20 mouse cellular contexts compared by ENCODE assay signal in the genomic region with DNA sequence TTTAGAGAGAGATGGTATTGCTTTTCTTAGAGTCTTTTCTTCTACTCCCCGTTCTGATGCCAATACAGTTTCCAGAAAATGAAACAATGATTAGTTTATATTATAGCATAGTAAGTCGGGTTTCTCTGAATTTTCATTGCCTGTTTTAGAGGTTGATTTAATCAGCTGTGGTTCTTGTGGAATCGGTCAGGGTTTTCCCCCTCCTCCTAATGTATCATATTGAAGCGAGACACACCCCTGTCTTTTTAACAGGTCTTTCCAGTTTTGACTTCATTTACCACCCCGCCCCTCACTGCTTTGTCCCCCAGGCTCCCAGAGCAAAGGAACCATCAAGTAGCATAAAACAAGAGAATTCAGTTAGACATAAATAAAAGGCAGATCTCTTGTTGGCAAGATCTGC.
A peak's percentile ranks its signal among the peaks of the same experiment; 100 is the strongest.
DNase-seq lines count a peak whose midpoint lies in the region; ATAC-seq and TF ChIP-seq lines count a peak whose summit lies in the region.
"Had no signal": no experiment of that assay in that cellular context is flagged by ENCODE, and none has a peak within 500 bp of the region (broad histone marks: within the 10 kb centered on the region; RNA-seq: fewer than 3 reads in every experiment).

No protein-coding gene starts in this region.

- no peaks in the 10 kb centered on the region for H3K36me3 ChIP-seq in lung, embryonic 16.5 days (ENCODE audit: control insufficient read depth, insufficient read depth, low read length)
- no peaks in the 10 kb centered on the region for H3K36me3 ChIP-seq in intestine, postnatal 0 days (ENCODE audit: control insufficient read depth, insufficient read depth)
- H3K36me3 ChIP-seq: G1E; heart, embryonic 13.5 days; liver, embryonic 12.5 days; midbrain, embryonic 10.5 days had no signal

- H3K4me3 ChIP-seq in lung, embryonic 16.5 days (ENCODE audit: low read length) = no peak overlapping the region
- H3K4me3 ChIP-seq in intestine, postnatal 0 days (ENCODE audit: low read depth, low read length) = no peak overlapping the region
- H3K4me3 ChIP-seq: gastrocnemius, adult 2 months; heart, embryonic 13.5 days; liver, embryonic 12.5 days; midbrain, embryonic 10.5 days had no signal

- H3K27me3 ChIP-seq in lung, embryonic 16.5 days (ENCODE audit: control insufficient read depth, insufficient read depth, low read depth, low read length) = no peaks in the 10 kb centered on the region
- H3K27me3 ChIP-seq in intestine, postnatal 0 days (replicated peaks; ENCODE audit: control insufficient read depth, insufficient read depth, low read length) = no peaks in the 10 kb centered on the region
- H3K27me3 ChIP-seq: heart, embryonic 13.5 days; liver, embryonic 12.5 days had no signal

- no peak for DNase-seq in lung, postnatal 10 days
- DNase-seq in layer of hippocampus, adult 11-12 months (ENCODE audit: low spot score) = no peak
- DNase-seq in urinary bladder, postnatal 25 days (ENCODE audit: low spot score) = no peak
- DNase-seq in right cerebral cortex, adult 2 months (ENCODE audit: low spot score in 2 of 2) = no peak
- DNase-seq: cerebellum, adult 8-10 months; gastrocnemius, adult 2 months; kidney, adult 2 months; kidney, postnatal 14 days; lung, adult 2 months; retina, postnatal 1 day; right cerebral cortex, postnatal 4 days; thymus, postnatal 36 days had no signal

- no peaks in the 10 kb centered on the region for H3K9me3 ChIP-seq in lung, embryonic 16.5 days (ENCODE audit: control insufficient read depth, low read length)
- H3K9me3 ChIP-seq in intestine, postnatal 0 days (ENCODE audit: control insufficient read depth) = no peaks in the 10 kb centered on the region
- H3K9me3 ChIP-seq: heart, embryonic 13.5 days; liver, embryonic 12.5 days; midbrain, embryonic 10.5 days had no signal

- no peak for ATAC-seq in lung, embryonic 16.5 days (ENCODE audit: low read depth)
- ATAC-seq in common myeloid progenitor, adult 5-6 weeks (replicated peaks; ENCODE audit: low read depth, poor library complexity, severe bottlenecking) = peak; percentile 22; the same call in 1 of the 2 replicates
- no peak for ATAC-seq in intestine, postnatal 0 days
- ATAC-seq: liver, embryonic 12.5 days had no signal

- no peaks in the 10 kb centered on the region for H3K4me1 ChIP-seq in lung, embryonic 16.5 days (replicated peaks; ENCODE audit: control insufficient read depth, insufficient read depth, low read length)
- no peaks in the 10 kb centered on the region for H3K4me1 ChIP-seq in intestine, postnatal 0 days (replicated peaks; ENCODE audit: control insufficient read depth, insufficient read depth, low read length)
- H3K4me1 ChIP-seq: heart, embryonic 13.5 days; liver, embryonic 12.5 days had no signal

- peak overlapping the region; percentile 2; the same call in 1 of the 2 replicates for H3K4me2 ChIP-seq in lung, embryonic 16.5 days (ENCODE audit: low read depth, low read length)
- peak overlapping the region; percentile 35 for H3K4me2 ChIP-seq in intestine, postnatal 0 days (replicated peaks; ENCODE audit: low read depth)
- H3K4me2 ChIP-seq: heart, embryonic 13.5 days; hindbrain, embryonic 14.5 days; liver, embryonic 12.5 days had no signal

- 44% methylated on average over 5 of the region's 5 CpGs for WGBS in lung, embryonic 16.5 days
- WGBS in intestine, postnatal 0 days = 26% methylated on average over 5 of the region's 5 CpGs

- no peak for TF ChIP-seq CTCF in intestine, postnatal 0 days (IDR thresholded peaks at IDR 0.05; ENCODE audit: low read depth)

- no peak overlapping the region for H3K9ac ChIP-seq in lung, embryonic 16.5 days (ENCODE audit: low read length)
- H3K9ac ChIP-seq in intestine, postnatal 0 days (ENCODE audit: low read depth, low read length) = no peak overlapping the region
- H3K9ac ChIP-seq: heart, embryonic 13.5 days; hindbrain, embryonic 14.5 days; liver, embryonic 12.5 days had no signal

- no peak overlapping the region for H3K27ac ChIP-seq in lung, embryonic 16.5 days (ENCODE audit: low read length)
- H3K27ac ChIP-seq in intestine, postnatal 0 days (ENCODE audit: low read depth, low read length) = no peak overlapping the region
- H3K27ac ChIP-seq: gastrocnemius, adult 2 months; heart, embryonic 13.5 days; hindbrain, embryonic 14.5 days; liver, embryonic 12.5 days; midbrain, embryonic 10.5 days had no signal
